Mouse (Mus musculus): ENCODE measurements around the gene Cldn2. TPM values are rescaled to one million over a fixed set of nuclear protein-coding genes. Genes with fewer than 3 reads are reported as not detected.

The Cldn2 gene
- total and polyA plus RNA-seq, 3 experiments = not detected

- TF ChIP-seq JUND (IDR thresholded peaks at IDR 0.05; ENCODE audit: low read depth, low read length) = 0 out of 2 replicates have a peak, but pooled peaks have one; percentile 54
- TF ChIP-seq MYB (IDR thresholded peaks at IDR 0.05; ENCODE audit: low read depth, low read length) = no peak
- no peak for TF ChIP-seq E2F4 (IDR thresholded peaks at IDR 0.05; ENCODE audit: borderline replicate concordance, low read depth, low read length)
Measured at GRCm38 (mm10) chrX:139832464-139832863, 31.8 kb downstream of the Cldn2 start (continued).

GRCm38 (mm10) chrX:139839057-139839456, 38.4 kb downstream of the Cldn2 start:
- peak in 1 of 3 experiments; percentile 27; a peak in 2 of 6 replicates for TF ChIP-seq CTCF (IDR thresholded peaks at IDR 0.05 in 2 of 3, conservative IDR thresholded peaks at IDR 0.05 in 1 of 3; ENCODE audit: control insufficient read depth in 1 of 3, insufficient read depth in 1 of 3, low read depth in 2 of 3, low read length in 3 of 3, poor library complexity in 1 of 3, severe bottlenecking in 1 of 3)
- no peak for TF ChIP-seq KAT2A (conservative IDR thresholded peaks at IDR 0.05; ENCODE audit: low read depth, low read length)
- no peak for TF ChIP-seq MYC (IDR thresholded peaks at IDR 0.05; ENCODE audit: low read depth, low read length)
- no peak for TF ChIP-seq ZNF384 (IDR thresholded peaks at IDR 0.05; ENCODE audit: low read depth, low read length)
- no peak for TF ChIP-seq JUND (IDR thresholded peaks at IDR 0.05; ENCODE audit: low read depth, low read length)
- no peak for TF ChIP-seq MAFK (IDR thresholded peaks at IDR 0.05; ENCODE audit: borderline replicate concordance, low read depth, low read length)
- TF ChIP-seq SMC3 (IDR thresholded peaks at IDR 0.05; ENCODE audit: low read depth, low read length) = peak; percentile 34; the same call in 1 of the 2 replicates
- TF ChIP-seq TBP (IDR thresholded peaks at IDR 0.05; ENCODE audit: low read depth, low read length) = no peak
- TF ChIP-seq RAD21 (IDR thresholded peaks at IDR 0.05; ENCODE audit: low read depth, low read length) = peak; percentile 5
- Histone ChIP-seq H3K4me3 (ENCODE audit: control insufficient read depth in 1 of 2, insufficient read depth in 1 of 2, low read depth in 2 of 2, low read length in 2 of 2) (no peak overlapping the region), H3K27ac (ENCODE audit: control insufficient read depth, low read depth, low read length) (no peak overlapping the region), H3K27me3 (ENCODE audit: control insufficient read depth in 1 of 2, insufficient read depth in 2 of 2, low read length in 2 of 2) (no peaks in the 10 kb centered on the region), H3K36me3 (ENCODE audit: control insufficient read depth in 1 of 2, insufficient read depth in 2 of 2, low read length in 2 of 2) (peaks cover 0 to 16% of the 10 kb centered on the region in 2 experiments; a peak in 2 of 4 replicates), H3K9ac (ENCODE audit: control insufficient read depth, low read depth, low read length, poor library complexity, severe bottlenecking) (no peak overlapping the region), H3K9me3 (replicated peaks; ENCODE audit: insufficient read depth, low read length) (no peaks in the 10 kb centered on the region), H3K4me1 (ENCODE audit: control insufficient read depth in 1 of 2, insufficient read depth in 2 of 2, low read length in 2 of 2) (peaks cover 0 to 8% of the 10 kb centered on the region in 2 experiments; a peak in 2 of 4 replicates), H3K79me2 (ENCODE audit: control insufficient read depth, insufficient read depth, low read length, poor library complexity) (no peaks in the 10 kb centered on the region)
- no peak for DNase-seq (ENCODE audit: low read depth, low spot score)

- H3K27me3 ChIP-seq (ENCODE audit: control insufficient read depth in 1 of 2, insufficient read depth in 2 of 2, low read length in 2 of 2) = no peaks in the 10 kb centered on the region
- no peaks in the 10 kb centered on the region for H3K79me2 ChIP-seq (ENCODE audit: control insufficient read depth, insufficient read depth, low read length, poor library complexity)
- H3K9ac ChIP-seq (ENCODE audit: control insufficient read depth, low read depth, low read length, poor library complexity, severe bottlenecking) = no peak overlapping the region
- H3K4me1 ChIP-seq (ENCODE audit: control insufficient read depth in 1 of 2, insufficient read depth in 2 of 2, low read length in 2 of 2) = peaks cover 0 to 8% of the 10 kb centered on the region in 2 experiments; a peak in 2 of 4 replicates
- H3K9me3 ChIP-seq (replicated peaks; ENCODE audit: insufficient read depth, low read length) = no peaks in the 10 kb centered on the region
- no peak for TF ChIP-seq ZMIZ1 (IDR thresholded peaks at IDR 0.05; ENCODE audit: low read depth, low read length)
- no peak for TF ChIP-seq BHLHE40 (IDR thresholded peaks at IDR 0.05; ENCODE audit: borderline replicate concordance, low read depth, low read length)
- TF ChIP-seq NRF1 (IDR thresholded peaks at IDR 0.05; ENCODE audit: insufficient read depth, low read depth, low read length, poor library complexity, severe bottlenecking) = no peak
- TF ChIP-seq ZC3H11A (IDR thresholded peaks at IDR 0.05; ENCODE audit: low read depth, low read length) = no peak
- TF ChIP-seq RAD21 (IDR thresholded peaks at IDR 0.05; ENCODE audit: low read depth, low read length) = no peak
- TF ChIP-seq ZKSCAN1 (IDR thresholded peaks at IDR 0.05; ENCODE audit: low read depth, low read length) = no peak
- TF ChIP-seq NELFE (IDR thresholded peaks at IDR 0.05; ENCODE audit: low read depth, low read length) = no peak
- no peak for TF ChIP-seq TAL1 (IDR thresholded peaks at IDR 0.05; ENCODE audit: low read length)
- TF ChIP-seq ELF1 (IDR thresholded peaks at IDR 0.05; ENCODE audit: low read depth, low read length) = no peak
- no peak for TF ChIP-seq CTCF (IDR thresholded peaks at IDR 0.05 in 2 of 3, conservative IDR thresholded peaks at IDR 0.05 in 1 of 3; ENCODE audit: control insufficient read depth in 1 of 3, insufficient read depth in 1 of 3, low read depth in 2 of 3, low read length in 3 of 3, poor library complexity in 1 of 3, severe bottlenecking in 1 of 3)
- no peak for TF ChIP-seq USF1 (IDR thresholded peaks at IDR 0.05; ENCODE audit: low read depth, low read length)
- TF ChIP-seq MEF2A (IDR thresholded peaks at IDR 0.05; ENCODE audit: extremely low read depth, insufficient replicate concordance, low read depth, low read length, poor library complexity, severe bottlenecking) = no peak
- TF ChIP-seq KAT2A (conservative IDR thresholded peaks at IDR 0.05; ENCODE audit: low read depth, low read length) = no peak
- peak; percentile 59; the same call in 1 of the 2 replicates for TF ChIP-seq GATA1 (IDR thresholded peaks at IDR 0.05; ENCODE audit: low read depth, low read length)
- peak; percentile 46 to 65; a peak in 1 of 4 replicates for TF ChIP-seq EP300 (IDR thresholded peaks at IDR 0.05; ENCODE audit: low read depth in 1 of 2, low read length in 2 of 2)
- H3K4me3 ChIP-seq (ENCODE audit: control insufficient read depth in 1 of 2, insufficient read depth in 1 of 2, low read depth in 2 of 2, low read length in 2 of 2) = no peak overlapping the region
- H3K27ac ChIP-seq (ENCODE audit: control insufficient read depth, low read depth, low read length) = no peak overlapping the region
- DNase-seq (ENCODE audit: low read depth, low spot score) = no peak
- peaks cover 0 to 16% of the 10 kb centered on the region in 2 experiments; a peak in 2 of 4 replicates for H3K36me3 ChIP-seq (ENCODE audit: control insufficient read depth in 1 of 2, insufficient read depth in 2 of 2, low read length in 2 of 2)
Measured at GRCm38 (mm10) chrX:139841091-139841490, 40.5 kb downstream of the Cldn2 start.
